Mouse (Mus musculus) limb, embryonic 14.5 days (tissue): ENCODE data around the gene Cenpp. TPM values are rescaled to one million over a fixed set of nuclear protein-coding genes. Genes with fewer than 3 reads are reported as not detected.
A peak's percentile ranks its signal among the peaks of the same experiment; 100 is the strongest.

Source experiments
- ATAC-seq: fragments of 200-750 bp; cut with Nextera tagmentation; 2 replicates; pipeline ENCODE4 v1.8.0; 2017; ENCODE audit warnings: low read depth, moderate number of reproducible peaks, moderate TSS enrichment; ENCODE audit not compliant: low FRiP score
- DNase-seq: peaks from one replicate; pipeline ENCODE4 v3.0.0-alpha.2; 2015; ENCODE audit warnings: low spot score
- H3K27ac ChIP-seq: fragments of 300-500 bp; sonication (generic); replicated peaks from 2 replicates; pipeline ENCODE4 v1.5.1; 2014; ENCODE audit warnings: low read depth, mild to moderate bottlenecking, low read length, moderate library complexity, mixed read lengths
- H3K27me3 ChIP-seq: fragments of 300-500 bp; sonication (generic); 2 replicates; pipeline ENCODE4 v1.6.1; 2014; ENCODE audit warnings: low read length, mixed read lengths; ENCODE audit not compliant: control insufficient read depth, insufficient read depth
- H3K36me3 ChIP-seq: fragments of 300-500 bp; sonication (generic); 2 replicates; pipeline ENCODE4 v1.6.1; 2014; ENCODE audit warnings: mild to moderate bottlenecking, low read length, moderate library complexity, mixed read lengths; ENCODE audit not compliant: control insufficient read depth, insufficient read depth
- H3K4me1 ChIP-seq: fragments of 300-500 bp; sonication (generic); 2 replicates; pipeline ENCODE4 v1.6.1; 2014; ENCODE audit warnings: antibody characterized with exemption, low read length, mixed read lengths; ENCODE audit not compliant: control insufficient read depth, insufficient read depth
- H3K4me2 ChIP-seq: fragments of 300-500 bp; sonication (generic); replicated peaks from 2 replicates; pipeline ENCODE4 v1.6.1; 2014; ENCODE audit warnings: low read depth, mild to moderate bottlenecking, low read length, moderate library complexity; ENCODE audit not compliant: severe bottlenecking
- H3K4me3 ChIP-seq: fragments of 300-500 bp; sonication (generic); replicated peaks from 2 replicates; pipeline ENCODE4 v1.5.1; 2014; ENCODE audit warnings: low read length
- H3K9ac ChIP-seq: fragments of 300-500 bp; sonication (generic); 2 replicates; pipeline ENCODE4 v1.6.1; 2014; ENCODE audit warnings: mild to moderate bottlenecking, low read depth, low read length, moderate library complexity; ENCODE audit not compliant: severe bottlenecking
- H3K9me3 ChIP-seq: fragments of 300-500 bp; sonication (generic); 2 replicates; pipeline ENCODE4 v1.6.1; 2016; ENCODE audit warnings: low read length; ENCODE audit not compliant: control insufficient read depth
- POLR2A ChIP-seq: fragments of 200-500 bp; IDR thresholded peaks from 2 replicates; pipeline ENCODE4 v1.8.0; 2012; ENCODE audit warnings: inconsistent platforms, mild to moderate bottlenecking, moderate library complexity, borderline replicate concordance; ENCODE audit not compliant: insufficient read depth, insufficient read length; ENCODE audit errors: extremely low read depth
- whole genome bisulfite sequencing: fragments of 180-500 bp; shearing (Covaris S2); extraction: QIAGEN DNeasy Blood & Tissue Kit; methylation state at CpG from one replicate; pipeline ENCODE4 v1.1.7; 2014; 5-methylcytosine and 5-hydroxymethylcytosine counted together
- polyA plus RNA-seq, 2 experiments: library from polyadenylated mRNA; depleted of rRNA in 1 of 2; stranded (reverse) in 1 of 2; unstranded in 1 of 2; fragments of >200 nt; fragmentation: Nextera tagmentation in 1 of 2; extraction: Ambion mirVana in 1 of 2; gene quantifications; 2 replicates each; pipeline versions ENCODE4 v1.2.1 to v1.2.3; 2012 to 2014

Gene Cenpp
- polyA plus RNA-seq, 2 experiments = 9.8 to 22.2 TPM

GRCm38 (mm10) chr13:49677793-49678192 lies 25.2 kb upstream of the Cenpp start:
- TF ChIP-seq POLR2A = no peak
- Histone ChIP-seq H3K4me1 (peaks cover 4% of the 10 kb centered on the region), H3K36me3 (peaks cover 44% of the 10 kb centered on the region), H3K27ac (no peak overlapping the region), H3K4me3 (no peak overlapping the region), H3K9ac (no peak overlapping the region), H3K4me2 (no peak overlapping the region), H3K27me3 (no peaks in the 10 kb centered on the region), H3K9me3 (no peaks in the 10 kb centered on the region)
- WGBS = 88% methylated on average over 2 of the region's 2 CpGs
- DNase-seq (no peak), ATAC-seq (no peak)

- peak overlapping the region; percentile 57 for H3K9ac ChIP-seq
- peaks cover 11% of the 10 kb centered on the region; the same call in 1 of the 2 replicates for H3K4me1 ChIP-seq
- H3K36me3 ChIP-seq = peaks cover 8% of the 10 kb centered on the region; the same call in 1 of the 2 replicates
- peak overlapping the region; percentile 72 for H3K4me3 ChIP-seq
- peak; percentile 77 for ATAC-seq
- H3K9me3 ChIP-seq = no peaks in the 10 kb centered on the region
- no peaks in the 10 kb centered on the region for H3K27me3 ChIP-seq
- 0 out of 2 replicates have a peak, but pooled peaks have one; percentile 11 for TF ChIP-seq POLR2A
- peak; percentile 52 for DNase-seq
- no peak overlapping the region for H3K27ac ChIP-seq
- under 1% methylated on average over 16 of the region's 16 CpGs for WGBS
- H3K4me2 ChIP-seq = peak overlapping the region; percentile 73
Observed at GRCm38 (mm10) chr13:49653180-49653541, 576 bp upstream of the Cenpp start.

- peak overlapping the region; percentile 49 for H3K9ac ChIP-seq
- 2% methylated on average over 4 of the region's 4 CpGs for WGBS
- no peaks in the 10 kb centered on the region for H3K9me3 ChIP-seq
- H3K36me3 ChIP-seq = 0 out of 2 replicates have a peak, but pooled peaks cover 2% of the 10 kb centered on the region
- no peak for TF ChIP-seq POLR2A
- H3K4me2 ChIP-seq = peak overlapping the region; percentile 82
- no peak overlapping the region for H3K27ac ChIP-seq
- ATAC-seq = no peak
- no peak for DNase-seq
- H3K27me3 ChIP-seq = no peaks in the 10 kb centered on the region
- H3K4me3 ChIP-seq = peak overlapping the region; percentile 72
- H3K4me1 ChIP-seq = peaks cover 11% of the 10 kb centered on the region; the same call in 1 of the 2 replicates
Observed at GRCm38 (mm10) chr13:49651781-49652351, 719 bp downstream of the Cenpp start.

GRCm38 (mm10) chr13:49651136-49651535 lies 1.4 kb downstream of the Cenpp start:
- Histone ChIP-seq H3K4me3 (0 out of 2 replicates have a peak overlapping the region, but pooled peaks have one; percentile 72), H3K9ac (0 out of 2 replicates have a peak overlapping the region, but pooled peaks have one; percentile 5), H3K27me3 (no peaks in the 10 kb centered on the region), H3K4me2 (peak overlapping the region; percentile 82; the same call in 1 of the 2 replicates), H3K9me3 (no peaks in the 10 kb centered on the region), H3K4me1 (peaks cover 11% of the 10 kb centered on the region; the same call in 1 of the 2 replicates), H3K27ac (no peak overlapping the region), H3K36me3 (no peaks in the 10 kb centered on the region)
- ATAC-seq = no peak
- TF ChIP-seq POLR2A = no peak
- DNase-seq = no peak
- WGBS = 50% methylated on average over 2 of the region's 2 CpGs

- TF ChIP-seq POLR2A = no peak
- peaks cover 2% of the 10 kb centered on the region; the same call in 1 of the 2 replicates for H3K4me1 ChIP-seq
- DNase-seq (no peak), ATAC-seq (no peak)
- no peaks in the 10 kb centered on the region for H3K36me3 ChIP-seq
- no peak overlapping the region for H3K27ac ChIP-seq
- no peak overlapping the region for H3K9ac ChIP-seq
- no peak overlapping the region for H3K4me3 ChIP-seq
- 71% methylated on average over 1 of the region's 1 CpGs for WGBS
- no peak overlapping the region for H3K4me2 ChIP-seq
- H3K9me3 ChIP-seq = no peaks in the 10 kb centered on the region
- H3K27me3 ChIP-seq = no peaks in the 10 kb centered on the region
Observed at GRCm38 (mm10) chr13:49646019-49646418, 6.6 kb downstream of the Cenpp start.
